Comparison of ENCODE assay signal across 8 mouse cellular contexts in genomic region chr7:110060669-110061198, GRCm38 (mm10). TPM values are rescaled to one million over a fixed set of nuclear protein-coding genes. Genes with fewer than 3 reads are reported as not detected.
DNase-seq lines count a peak whose midpoint lies in the region; ATAC-seq lines count a peak whose summit lies in the region.

No protein-coding gene starts in this region.

- DNase-seq in frontal cortex, postnatal 25 days (ENCODE audit: low spot score in 2 of 2), result no peak
- DNase-seq in 3T3-L1 (ENCODE audit: low read depth, low spot score), result peak; percentile 59
- peak; percentile 54 for DNase-seq in lung, postnatal 36 days
- no peak for DNase-seq in testis, postnatal 10 days (ENCODE audit: low spot score)
- DNase-seq in layer of hippocampus, postnatal 14 days (ENCODE audit: low spot score in 2 of 2), result no peak

- ATAC-seq in frontal cortex, adult (ENCODE audit: low TSS enrichment), result peak; percentile 36
- ATAC-seq in common myeloid progenitor, adult 5-6 weeks (replicated peaks; ENCODE audit: low read depth, poor library complexity, severe bottlenecking), result peak; percentile 1; the same call in 1 of the 2 replicates
- ATAC-seq in hematopoietic stem cell, adult 5-6 weeks (replicated peaks in 1 of 2; ENCODE audit: insufficient read depth in 1 of 2, low FRiP score in 2 of 2, low TSS enrichment in 1 of 2, low read depth in 1 of 2, poor library complexity in 2 of 2, severe bottlenecking in 2 of 2), result peak; percentile 4 to 11; a peak in 2 of 4 replicates

RNA-seq across cellular contexts. Expression of gene Zfp143, which starts 0.3 kb away (rescaled TPM):
- 27.2 and 33.7 TPM in 2 replicates for total RNA-seq in common myeloid progenitor, adult 5-6 weeks (2017)
- total RNA-seq in hematopoietic stem cell, adult 5-6 weeks (2017), result 31.5 and 44.9 TPM in 2 replicates
- 10 to 100 TPM; 10.1 to 10.9 TPM for total RNA-seq in layer of hippocampus, postnatal 14 days (2021)

RNA-seq across cellular contexts. Expression of gene Ipo7, which starts 42.7 kb away (rescaled TPM):
- total RNA-seq in common myeloid progenitor, adult 5-6 weeks (2017), result 253 and 293 TPM in 2 replicates
- total RNA-seq in hematopoietic stem cell, adult 5-6 weeks (2017), result 205 and 310 TPM in 2 replicates
- total RNA-seq in layer of hippocampus, postnatal 14 days (2021), result 10 to 100 TPM; 86.7 to 89.1 TPM

Comparison
In these comparisons a context has a peak if more than half of its experiments do, and no peak if none do; other contexts are left out.
1. DNase-seq: peak in 3T3-L1 (single experiment) and lung, postnatal 36 days (single experiment); none in frontal cortex, postnatal 25 days (0 of 2), testis, postnatal 10 days (single experiment) and layer of hippocampus, postnatal 14 days (0 of 2).
2. Peak in every context shown above with its lines, with median percentiles within 50 percentile points of each other: ATAC-seq.